Mouse (Mus musculus) MEL (cell line): ENCODE measurements around the gene Ano10. TPM values are rescaled to one million over a fixed set of nuclear protein-coding genes. Genes with fewer than 3 reads are reported as not detected.

Experiments
- DNase-seq: peaks from one replicate; pipeline ENCODE4 v3.0.0; 2011; ENCODE audit warnings: low read depth, low spot score
- H3K27ac ChIP-seq: 2 replicates; pipeline ENCODE4 v1.5.1; 2012; ENCODE audit warnings: low read depth, mild to moderate bottlenecking, control low read depth, low read length, moderate library complexity; ENCODE audit not compliant: control insufficient read depth
- H3K27me3 ChIP-seq, 2 experiments: fragments of 150-350 bp in 1 of 2; sonication (generic) in 1 of 2; 2 replicates each; pipeline ENCODE4 v1.6.1; 2012; ENCODE audit warnings: low read length in 2 of 2, mild to moderate bottlenecking in 2 of 2, improper control_type of control experiment in 1 of 2, moderate library complexity in 1 of 2; ENCODE audit not compliant: insufficient read depth in 2 of 2, control insufficient read depth in 1 of 2
- H3K36me3 ChIP-seq, 2 experiments: 2 replicates each; pipeline ENCODE4 v1.6.1; 2012 to 2014; ENCODE audit warnings: low read length in 2 of 2, improper control_type of control experiment in 1 of 2, inconsistent platforms in 1 of 2, mild to moderate bottlenecking in 1 of 2; ENCODE audit not compliant: insufficient read depth in 2 of 2, control insufficient read depth in 1 of 2
- H3K4me1 ChIP-seq, 2 experiments: fragments of 150-350 bp in 1 of 2; sonication (generic) in 1 of 2; 2 replicates each; pipeline ENCODE4 v1.6.1; 2012; ENCODE audit warnings: low read length in 2 of 2, improper control_type of control experiment in 1 of 2, mild to moderate bottlenecking in 1 of 2; ENCODE audit not compliant: insufficient read depth in 2 of 2, control insufficient read depth in 1 of 2
- H3K4me3 ChIP-seq, 2 experiments: fragments of 150-350 bp in 1 of 2; sonication (generic) in 1 of 2; 2 replicates each; pipeline ENCODE4 v1.5.1; 2012; ENCODE audit warnings: low read depth in 2 of 2, low read length in 2 of 2, mild to moderate bottlenecking in 2 of 2, moderate library complexity in 2 of 2, control low read depth in 1 of 2, improper control_type of control experiment in 1 of 2; ENCODE audit not compliant: control insufficient read depth in 1 of 2, insufficient read depth in 1 of 2
- H3K79me2 ChIP-seq: 2 replicates; pipeline ENCODE4 v1.6.1; 2012; ENCODE audit warnings: mild to moderate bottlenecking, low read length, moderate library complexity; ENCODE audit not compliant: control insufficient read depth, poor library complexity, insufficient read depth
- H3K9ac ChIP-seq: 2 replicates; pipeline ENCODE4 v1.6.1; 2012; ENCODE audit warnings: low read depth, mild to moderate bottlenecking, control low read depth, low read length, moderate library complexity; ENCODE audit not compliant: control insufficient read depth, poor library complexity, severe bottlenecking
- H3K9me3 ChIP-seq: fragments of 150-350 bp; sonication (generic); replicated peaks from 2 replicates; pipeline ENCODE4 v1.6.1; 2012; ENCODE audit warnings: mild to moderate bottlenecking, low read length, improper control_type of control experiment, moderate library complexity; ENCODE audit not compliant: insufficient read depth
- BHLHE40 ChIP-seq: IDR thresholded peaks from 2 replicates; pipeline ENCODE4 v1.6.1; 2012; ENCODE audit warnings: low read depth, mild to moderate bottlenecking, inconsistent platforms, low read length, improper control_type of control experiment, borderline replicate concordance
- CHD2 ChIP-seq: IDR thresholded peaks from 2 replicates; pipeline ENCODE4 v1.6.1; 2011; ENCODE audit warnings: low read length, improper control_type of control experiment
- E2F4 ChIP-seq: IDR thresholded peaks from 2 replicates; pipeline ENCODE4 v1.6.1; 2011; ENCODE audit warnings: low read depth, low read length, improper control_type of control experiment, borderline replicate concordance
- ELF1 ChIP-seq: IDR thresholded peaks from 2 replicates; pipeline ENCODE4 v1.6.1; 2014; ENCODE audit warnings: low read depth, mild to moderate bottlenecking, inconsistent platforms, low read length, improper control_type of control experiment, moderate library complexity
- GABPA ChIP-seq: IDR thresholded peaks from 2 replicates; pipeline ENCODE4 v1.6.1; 2012; ENCODE audit warnings: low read depth, mild to moderate bottlenecking, inconsistent platforms, low read length, improper control_type of control experiment, moderate library complexity
- GATA1 ChIP-seq: IDR thresholded peaks from 2 replicates; pipeline ENCODE4 v1.6.1; 2011; ENCODE audit warnings: low read depth, low read length, improper control_type of control experiment
- HCFC1 ChIP-seq: IDR thresholded peaks from 2 replicates; pipeline ENCODE4 v1.6.1; 2012; ENCODE audit warnings: low read depth, mild to moderate bottlenecking, inconsistent platforms, low read length, improper control_type of control experiment, moderate library complexity
- KAT2A ChIP-seq: conservative IDR thresholded peaks from 2 replicates; pipeline ENCODE4 v1.6.1; 2012; ENCODE audit warnings: low read depth, low read length, improper control_type of control experiment, inconsistent platforms
- MAZ ChIP-seq: IDR thresholded peaks from 2 replicates; pipeline ENCODE4 v1.6.1; 2012; ENCODE audit warnings: low read depth, mild to moderate bottlenecking, inconsistent platforms, low read length, improper control_type of control experiment
- MXI1 ChIP-seq: IDR thresholded peaks from 2 replicates; pipeline ENCODE4 v1.6.1; 2011; ENCODE audit warnings: mild to moderate bottlenecking, low read depth, low read length, improper control_type of control experiment
- MYB ChIP-seq: IDR thresholded peaks from 2 replicates; pipeline ENCODE4 v1.6.1; 2011; ENCODE audit warnings: mild to moderate bottlenecking, low read depth, low read length, improper control_type of control experiment
- POLR2AphosphoS5 ChIP-seq: IDR thresholded peaks from 2 replicates; pipeline ENCODE4 v1.6.1; 2012; ENCODE audit warnings: low read depth, borderline replicate concordance, mild to moderate bottlenecking, inconsistent platforms, low read length, moderate library complexity, mixed read lengths
- RAD21 ChIP-seq: IDR thresholded peaks from 2 replicates; pipeline ENCODE4 v1.6.1; 2011; ENCODE audit warnings: mild to moderate bottlenecking, low read depth, low read length, improper control_type of control experiment
- RCOR1 ChIP-seq: IDR thresholded peaks from 2 replicates; pipeline ENCODE4 v1.6.1; 2012; ENCODE audit warnings: low read depth, mild to moderate bottlenecking, inconsistent platforms, low read length, improper control_type of control experiment
- SIN3A ChIP-seq: IDR thresholded peaks from 2 replicates; pipeline ENCODE4 v1.6.1; 2012; ENCODE audit warnings: low read length, improper control_type of control experiment, inconsistent platforms
- TAL1 ChIP-seq: IDR thresholded peaks from 2 replicates; pipeline ENCODE4 v1.6.1; 2012; ENCODE audit warnings: mild to moderate bottlenecking, inconsistent platforms, low read length, moderate library complexity, mixed read lengths
- TBP ChIP-seq: IDR thresholded peaks from 2 replicates; pipeline ENCODE4 v1.8.0; 2011; ENCODE audit warnings: low read depth, low read length, improper control_type of control experiment
- TCF12 ChIP-seq: IDR thresholded peaks from 2 replicates; pipeline ENCODE4 v1.6.1; 2014; ENCODE audit warnings: low read depth, mild to moderate bottlenecking, inconsistent platforms, low read length, improper control_type of control experiment, moderate library complexity
- UBTF ChIP-seq: IDR thresholded peaks from 2 replicates; pipeline ENCODE4 v1.6.1; 2012; ENCODE audit warnings: low read depth, mild to moderate bottlenecking, inconsistent platforms, low read length, improper control_type of control experiment, moderate library complexity, borderline replicate concordance; ENCODE audit not compliant: insufficient read depth
- USF1 ChIP-seq: IDR thresholded peaks from 2 replicates; pipeline ENCODE4 v1.6.1; 2014; ENCODE audit warnings: low read depth, mild to moderate bottlenecking, inconsistent platforms, low read length, improper control_type of control experiment, moderate library complexity
- USF2 ChIP-seq, 2 experiments: IDR thresholded peaks; 2 replicates each; pipeline ENCODE4 v1.6.1; 2011 to 2012; ENCODE audit warnings: improper control_type of control experiment in 2 of 2, low read length in 2 of 2, borderline replicate concordance in 1 of 2, inconsistent platforms in 1 of 2, low read depth in 1 of 2, mild to moderate bottlenecking in 1 of 2; ENCODE audit not compliant: insufficient read depth in 1 of 2
- ZC3H11A ChIP-seq: IDR thresholded peaks from 2 replicates; pipeline ENCODE4 v1.6.1; 2012; ENCODE audit warnings: low read depth, mild to moderate bottlenecking, inconsistent platforms, low read length, improper control_type of control experiment
- ZKSCAN1 ChIP-seq: IDR thresholded peaks from 2 replicates; pipeline ENCODE4 v1.6.1; 2012; ENCODE audit warnings: low read depth, mild to moderate bottlenecking, inconsistent platforms, low read length, improper control_type of control experiment, moderate library complexity
- ZMIZ1 ChIP-seq: IDR thresholded peaks from 2 replicates; pipeline ENCODE4 v1.6.1; 2012; ENCODE audit warnings: low read depth, mild to moderate bottlenecking, inconsistent platforms, low read length, improper control_type of control experiment, moderate library complexity
- ZNF384 ChIP-seq: IDR thresholded peaks from 2 replicates; pipeline ENCODE4 v1.6.1; 2012; ENCODE audit warnings: low read depth, mild to moderate bottlenecking, inconsistent platforms, low read length, improper control_type of control experiment
- polyA plus RNA-seq, 2 experiments: library from polyadenylated mRNA; stranded (reverse) in 1 of 2; unstranded in 1 of 2; fragments of >175 nt in 1 of 2; fragments of >200 nt in 1 of 2; gene quantifications; 2 replicates each; pipeline versions ENCODE4 v1.2.1 to v1.2.4; 2012; ENCODE audit warnings: low replicate concordance in 2 of 2, low read depth in 1 of 2; ENCODE audit not compliant: insufficient read length in 2 of 2, insufficient read depth in 1 of 2, missing spikeins in 1 of 2
- total RNA-seq: library from RNA; depleted of rRNA; stranded (reverse); fragments of 300-350 nt; gene quantifications from 2 replicates; pipeline ENCODE4 v1.2.3, GENCODE M21; 2012

The Ano10 gene
- total and polyA plus RNA-seq, 3 experiments: 0.54 to 3.1 TPM; not detected in 1

- no peak for DNase-seq
- Histone ChIP-seq H3K27me3 (no peaks in the 10 kb centered on the region), H3K36me3 (no peaks in the 10 kb centered on the region), H3K9me3 (no peaks in the 10 kb centered on the region), H3K4me1 (no peaks in the 10 kb centered on the region), H3K27ac (no peak overlapping the region), H3K4me3 (no peak overlapping the region), H3K9ac (no peak overlapping the region), H3K79me2 (no peaks in the 10 kb centered on the region)
- TF ChIP-seq TBP: no peak
- TF ChIP-seq ZC3H11A: no peak
- TF ChIP-seq CHD2: no peak
- TF ChIP-seq MXI1: no peak
- no peak for TF ChIP-seq RCOR1
- no peak for TF ChIP-seq KAT2A
- no peak for TF ChIP-seq ZMIZ1
- no peak for TF ChIP-seq UBTF
- no peak for TF ChIP-seq ELF1
- TF ChIP-seq POLR2AphosphoS5: no peak
- no peak for TF ChIP-seq E2F4
- TF ChIP-seq TAL1: no peak
- TF ChIP-seq MYB: no peak
- TF ChIP-seq MAZ: no peak
These were observed 139.0 kb downstream of the Ano10 start for GRCm38 (mm10) chr9:122155193-122155592.

DNA sequence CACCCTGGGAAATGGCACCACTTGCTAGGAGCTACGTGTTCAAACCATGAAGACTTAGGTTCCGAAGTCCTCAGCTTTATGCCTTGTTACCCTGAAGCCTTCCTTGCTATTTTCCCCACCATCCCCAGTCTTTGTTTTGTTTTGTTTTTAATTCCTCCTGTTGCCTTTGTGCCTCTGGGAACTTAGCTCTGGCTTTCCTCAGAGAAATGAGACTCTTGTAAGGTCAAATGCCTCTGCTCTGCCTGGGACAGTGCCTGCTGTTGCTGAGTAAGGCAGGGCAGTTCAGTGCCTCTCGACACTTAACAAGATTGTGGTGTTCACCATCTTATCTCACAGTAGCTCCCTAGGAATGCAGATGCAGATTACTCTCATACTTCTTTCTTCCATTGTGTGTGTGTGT lies 140.8 kb downstream of the Ano10 start:
- Histone ChIP-seq H3K9me3 (no peaks in the 10 kb centered on the region), H3K4me1 (no peaks in the 10 kb centered on the region), H3K27me3 (no peaks in the 10 kb centered on the region), H3K9ac (no peak overlapping the region), H3K79me2 (no peaks in the 10 kb centered on the region), H3K27ac (no peak overlapping the region), H3K4me3 (no peak overlapping the region), H3K36me3 (no peaks in the 10 kb centered on the region)
- no peak for TF ChIP-seq BHLHE40
- no peak for DNase-seq

DNA sequence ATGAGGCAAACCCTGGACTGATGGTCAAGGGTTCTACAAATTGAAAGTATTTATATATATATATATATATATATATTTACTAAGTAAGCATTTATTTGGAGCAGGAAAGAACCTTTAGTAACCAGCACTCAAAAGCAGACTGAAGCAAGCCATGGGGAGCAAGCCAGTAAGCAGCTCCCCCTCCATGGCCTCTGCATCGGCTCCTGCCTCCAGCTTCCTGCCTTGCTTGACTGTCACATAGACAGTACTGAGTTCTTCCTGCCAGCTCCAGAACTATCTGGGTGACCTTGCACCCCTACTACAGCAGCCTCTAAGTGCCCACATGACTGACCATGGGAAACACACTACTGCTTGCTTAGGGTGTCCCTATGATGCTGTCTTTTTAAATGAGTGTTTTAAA lies 141.7 kb downstream of the Ano10 start:
- TF ChIP-seq USF2 (IDR thresholded peaks at IDR 0.05; ENCODE audit: borderline replicate concordance in 1 of 2, insufficient read depth in 1 of 2, low read depth in 1 of 2, low read length in 2 of 2): no peak
- no peak for TF ChIP-seq ZNF384
- no peak for TF ChIP-seq TBP
- TF ChIP-seq HCFC1: no peak
- TF ChIP-seq ZKSCAN1: no peak
- TF ChIP-seq TCF12: no peak
- no peak for TF ChIP-seq GATA1
- no peak for TF ChIP-seq ZMIZ1
- no peak for TF ChIP-seq KAT2A
- TF ChIP-seq RAD21: no peak
- TF ChIP-seq MYB: no peak
- TF ChIP-seq GABPA: no peak
- no peak for TF ChIP-seq USF1
- no peak for TF ChIP-seq SIN3A
- TF ChIP-seq, all 39 proteins: peak for 0
- Histone ChIP-seq H3K79me2 (no peaks in the 10 kb centered on the region), H3K9me3 (no peaks in the 10 kb centered on the region), H3K36me3 (no peaks in the 10 kb centered on the region), H3K27me3 (no peaks in the 10 kb centered on the region), H3K27ac (no peak overlapping the region), H3K4me1 (no peaks in the 10 kb centered on the region), H3K4me3 (no peak overlapping the region), H3K9ac (no peak overlapping the region)
- DNase-seq: no peak
